Mouse (Mus musculus): ENCODE measurements around the gene Ptbp2. TPM values are rescaled to one million over a fixed set of nuclear protein-coding genes. Genes with fewer than 3 reads are reported as not detected.

The Ptbp2 gene
- 94.3 to 107 TPM (median 98.4 TPM) in 4 replicates for total RNA-seq (2023)

GRCm38 (mm10) chr3:119784366-119784765 lies at the start of gene Ptbp2:
Gene Ptbp2, minus strand, starts transcription at chr3:119784466.

